Comparison of ENCODE assay signal across 8 mouse cellular contexts in the genomic region with DNA sequence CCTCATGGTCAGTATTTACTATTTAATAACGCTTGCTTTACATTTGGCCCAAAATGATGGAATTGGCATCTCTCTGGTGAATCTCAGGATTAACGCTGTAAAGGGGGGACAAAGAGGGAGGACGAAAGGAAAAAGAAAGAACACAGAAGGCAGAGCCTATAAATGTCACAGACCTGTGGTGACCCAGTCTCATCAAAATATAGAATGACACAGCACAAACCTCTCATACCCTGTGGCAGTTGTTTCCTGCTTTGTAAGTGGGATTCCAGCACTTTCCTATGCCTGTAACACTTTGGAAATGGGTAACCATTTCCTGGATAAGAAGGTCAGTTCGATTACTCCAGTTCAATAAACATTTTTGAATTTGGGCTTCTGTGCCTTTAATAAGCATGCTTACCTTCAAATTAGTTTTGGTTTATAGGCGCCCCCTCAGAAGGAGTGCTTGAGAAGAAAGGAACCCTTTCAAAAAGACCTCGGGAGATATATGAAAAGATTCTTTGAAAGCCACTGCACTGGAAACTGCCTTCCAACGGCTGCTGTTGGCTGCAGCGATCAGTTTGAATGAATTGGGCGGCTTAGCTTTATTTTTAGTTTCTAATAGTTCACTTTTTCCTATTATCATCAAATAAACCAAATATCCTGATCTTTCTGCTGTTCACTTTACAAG. TPM values are rescaled to one million over a fixed set of nuclear protein-coding genes. Genes with fewer than 3 reads are reported as not detected.
DNase-seq lines count a peak whose midpoint lies in the region; ATAC-seq and TF ChIP-seq lines count a peak whose summit lies in the region.

No protein-coding gene starts in this region.

- no peaks in the 10 kb centered on the region for H3K4me1 ChIP-seq in neural tube, embryonic 11.5 days (ENCODE audit: control insufficient read depth, insufficient read depth, low read length)
- H3K4me1 ChIP-seq in liver, embryonic 12.5 days, result peaks cover 33% of the 10 kb centered on the region
- H3K4me1 ChIP-seq in stomach, postnatal 0 days (replicated peaks; ENCODE audit: control insufficient read depth, insufficient read depth), result no peaks in the 10 kb centered on the region

- peak overlapping the region; percentile 10; the same call in 1 of the 2 replicates for H3K4me2 ChIP-seq in neural tube, embryonic 11.5 days (ENCODE audit: low read depth)
- peak overlapping the region; percentile 58 for H3K4me2 ChIP-seq in liver, embryonic 12.5 days
- peak overlapping the region; percentile 41; the same call in 1 of the 2 replicates for H3K4me2 ChIP-seq in stomach, postnatal 0 days (replicated peaks; ENCODE audit: low read depth)

- peak; percentile 8 for DNase-seq in CD4-positive, CD25-positive, alpha-beta regulatory T cell, adult 2 months (ENCODE audit: low read depth, low spot score)
- no peak for DNase-seq in neural tube, embryonic 11.5 days (ENCODE audit: low spot score)
- DNase-seq in neural tube, embryonic 10.5 days (ENCODE audit: extremely low spot score, low spot score), result no peak
- no peak for DNase-seq in stomach, postnatal 0 days (ENCODE audit: low spot score)
- DNase-seq in ovary, adult 18-20 months (ENCODE audit: low spot score), result no peak
- no peak for DNase-seq in cerebellum, postnatal 36 days

- TF ChIP-seq EP300 in stomach, postnatal 0 days (optimal IDR thresholded peaks at IDR 0.05), result no peak

- WGBS in neural tube, embryonic 11.5 days, result 56% methylated on average over 9 of the region's 9 CpGs
- 60% methylated on average over 9 of the region's 9 CpGs for WGBS in liver, embryonic 12.5 days (ENCODE audit: insufficient replicate concordance)
- 65% methylated on average over 9 of the region's 9 CpGs for WGBS in stomach, postnatal 0 days

- no peaks in the 10 kb centered on the region for H3K36me3 ChIP-seq in neural tube, embryonic 11.5 days (ENCODE audit: control insufficient read depth, insufficient read depth, low read length)
- no peaks in the 10 kb centered on the region for H3K36me3 ChIP-seq in liver, embryonic 12.5 days
- no peaks in the 10 kb centered on the region for H3K36me3 ChIP-seq in stomach, postnatal 0 days (ENCODE audit: control insufficient read depth, insufficient read depth, low read length)

- ATAC-seq in CD4-positive, CD25-positive, alpha-beta regulatory T cell, adult 4 months, result no peak
- no peak for ATAC-seq in neural tube, embryonic 11.5 days (ENCODE audit: insufficient read depth, low FRiP score, low TSS enrichment)
- ATAC-seq in liver, embryonic 12.5 days, result no peak
- ATAC-seq in stomach, postnatal 0 days (ENCODE audit: low FRiP score, low TSS enrichment), result peak; percentile 16; the same call in 1 of the 2 replicates

- no peak overlapping the region for H3K4me3 ChIP-seq in neural tube, embryonic 11.5 days (ENCODE audit: low read depth, low read length)
- H3K4me3 ChIP-seq in liver, embryonic 12.5 days, result peak overlapping the region; percentile 47; the same call in 1 of the 2 replicates
- no peak overlapping the region for H3K4me3 ChIP-seq in stomach, postnatal 0 days (ENCODE audit: low read depth, low read length)

- H3K27ac ChIP-seq in neural tube, embryonic 11.5 days (ENCODE audit: low read depth, low read length), result no peak overlapping the region
- H3K27ac ChIP-seq in liver, embryonic 12.5 days, result 0 out of 2 replicates have a peak overlapping the region, but pooled peaks have one; percentile 0
- H3K27ac ChIP-seq in stomach, postnatal 0 days (replicated peaks), result no peak overlapping the region; the same call in 1 of the 2 replicates

- no peak for TF ChIP-seq CTCF in stomach, postnatal 0 days (IDR thresholded peaks at IDR 0.05; ENCODE audit: low read depth)

- H3K27me3 ChIP-seq in neural tube, embryonic 11.5 days (ENCODE audit: control insufficient read depth, insufficient read depth, low read length), result no peaks in the 10 kb centered on the region
- H3K27me3 ChIP-seq in liver, embryonic 12.5 days (replicated peaks), result no peaks in the 10 kb centered on the region
- H3K27me3 ChIP-seq in stomach, postnatal 0 days (ENCODE audit: control insufficient read depth, insufficient read depth, low read length), result no peaks in the 10 kb centered on the region

- no peaks in the 10 kb centered on the region for H3K9me3 ChIP-seq in neural tube, embryonic 11.5 days (ENCODE audit: control insufficient read depth, low read length)
- H3K9me3 ChIP-seq in liver, embryonic 12.5 days (replicated peaks), result no peaks in the 10 kb centered on the region
- H3K9me3 ChIP-seq in stomach, postnatal 0 days (ENCODE audit: control insufficient read depth, low read length), result no peaks in the 10 kb centered on the region

- H3K9ac ChIP-seq in neural tube, embryonic 11.5 days (ENCODE audit: low read length), result no peak overlapping the region
- peak overlapping the region; percentile 37; the same call in 1 of the 2 replicates for H3K9ac ChIP-seq in liver, embryonic 12.5 days
- no peak overlapping the region for H3K9ac ChIP-seq in stomach, postnatal 0 days (ENCODE audit: low read length)

RNA-seq across cellular contexts. Expression of gene Enpp1, which starts 43.0 kb away (rescaled TPM):
- 10 to 100 TPM in 1 of 2 experiments, 1 to 10 TPM in 1; 9.4 to 11.0 TPM for polyA plus RNA-seq in CD4-positive, CD25-positive, alpha-beta regulatory T cell, adult 4 months (2017; shearing (Covaris generic))
- polyA plus RNA-seq in neural tube, embryonic 11.5 days (2014; fragmentation: Nextera tagmentation; extraction: Ambion mirVana), result 0.54 and 0.65 TPM in 2 replicates
- polyA plus RNA-seq in liver, embryonic 12.5 days (2016; fragmentation: Nextera tagmentation; extraction: Ambion mirVana), result 1.5 and 2.1 TPM in 2 replicates
- 4.5 and 4.8 TPM in 2 replicates for polyA plus RNA-seq in stomach, postnatal 0 days (2015; fragmentation: Nextera tagmentation; extraction: Ambion mirVana)
